Mouse (Mus musculus): Measurements from ENCODE around the gene Skor1. TPM values are rescaled to one million over a fixed set of nuclear protein-coding genes. Genes with fewer than 3 reads are reported as not detected.

Skor1 gene
- polyA plus RNA-seq, 1 experiment from 2014 or later, result not detected

GRCm38 (mm10) chr9:63147786-63148409 lies 863 bp downstream of the Skor1 start:
- no peak for TF ChIP-seq CTCF (IDR thresholded peaks at IDR 0.05; ENCODE audit: low read depth)
- no peak overlapping the region for H3K27ac ChIP-seq (ENCODE audit: low read depth)
- ATAC-seq (ENCODE audit: insufficient read depth), result no peak
- H3K4me1 ChIP-seq (ENCODE audit: insufficient read depth), result no peaks in the 10 kb centered on the region
- no peak overlapping the region for H3K9ac ChIP-seq
- H3K4me2 ChIP-seq, result no peak overlapping the region
- no peak for DNase-seq
- no peaks in the 10 kb centered on the region for H3K36me3 ChIP-seq (ENCODE audit: insufficient read depth)
- no peak overlapping the region; the same call in 1 of the 2 replicates for H3K4me3 ChIP-seq (ENCODE audit: low read depth, low read length)
- under 1% methylated on average over 14 of the region's 14 CpGs for WGBS
- peaks cover 100% of the 10 kb centered on the region for H3K27me3 ChIP-seq (ENCODE audit: insufficient read depth, low read length)
- no peaks in the 10 kb centered on the region for H3K9me3 ChIP-seq (ENCODE audit: low read depth, low read length)

GRCm38 (mm10) chr9:63147296-63147695 lies 1.5 kb downstream of the Skor1 start:
- 0% methylated on average over 9 of the region's 9 CpGs for WGBS
- no peak for DNase-seq
- Histone ChIP-seq H3K36me3 (ENCODE audit: insufficient read depth) (no peaks in the 10 kb centered on the region), H3K9me3 (ENCODE audit: low read depth, low read length) (no peaks in the 10 kb centered on the region), H3K27ac (ENCODE audit: low read depth) (no peak overlapping the region), H3K4me2 (peak overlapping the region; percentile 40; the same call in 1 of the 2 replicates), H3K4me3 (ENCODE audit: low read depth, low read length) (peak overlapping the region; percentile 22; the same call in 1 of the 2 replicates), H3K27me3 (ENCODE audit: insufficient read depth, low read length) (peaks cover 100% of the 10 kb centered on the region), H3K9ac (no peak overlapping the region), H3K4me1 (ENCODE audit: insufficient read depth) (no peaks in the 10 kb centered on the region)
- no peak for TF ChIP-seq CTCF (IDR thresholded peaks at IDR 0.05; ENCODE audit: low read depth)
- ATAC-seq (ENCODE audit: insufficient read depth), result no peak

- H3K9me3 ChIP-seq (ENCODE audit: low read depth, low read length), result no peaks in the 10 kb centered on the region
- peaks cover 100% of the 10 kb centered on the region for H3K27me3 ChIP-seq (ENCODE audit: insufficient read depth, low read length)
- no peaks in the 10 kb centered on the region for H3K4me1 ChIP-seq (ENCODE audit: insufficient read depth)
- peak overlapping the region; percentile 40 for H3K4me2 ChIP-seq
- ATAC-seq (ENCODE audit: insufficient read depth), result no peak
- no peak for TF ChIP-seq CTCF (IDR thresholded peaks at IDR 0.05; ENCODE audit: low read depth)
- no peak overlapping the region for H3K9ac ChIP-seq
- H3K27ac ChIP-seq (ENCODE audit: low read depth), result no peak overlapping the region
- peak overlapping the region; percentile 22 for H3K4me3 ChIP-seq (ENCODE audit: low read depth, low read length)
- DNase-seq, result no peak
- under 1% methylated on average over 20 of the region's 20 CpGs for WGBS
- no peaks in the 10 kb centered on the region for H3K36me3 ChIP-seq (ENCODE audit: insufficient read depth)
Observed at GRCm38 (mm10) chr9:63146856-63147274, 1.9 kb downstream of the Skor1 start.

- no peaks in the 10 kb centered on the region for H3K4me1 ChIP-seq (ENCODE audit: insufficient read depth)
- under 1% methylated on average over 46 of the region's 46 CpGs for WGBS
- peak overlapping the region; percentile 22 for H3K4me3 ChIP-seq (ENCODE audit: low read depth, low read length)
Observed at GRCm38 (mm10) chr9:63146126-63146855, 2.5 kb downstream of the Skor1 start.

GRCm38 (mm10) chr9:63145249-63146125 lies 3.3 kb downstream of the Skor1 start:
- Histone ChIP-seq H3K4me3 (ENCODE audit: low read depth, low read length) (peak overlapping the region; percentile 22), H3K9me3 (ENCODE audit: low read depth, low read length) (no peaks in the 10 kb centered on the region), H3K27me3 (ENCODE audit: insufficient read depth, low read length) (peaks cover 99% of the 10 kb centered on the region), H3K9ac (no peak overlapping the region), H3K36me3 (ENCODE audit: insufficient read depth) (no peaks in the 10 kb centered on the region), H3K4me1 (ENCODE audit: insufficient read depth) (no peaks in the 10 kb centered on the region), H3K27ac (ENCODE audit: low read depth) (no peak overlapping the region), H3K4me2 (peak overlapping the region; percentile 40)
- DNase-seq (no peak), ATAC-seq (ENCODE audit: insufficient read depth) (no peak)
- TF ChIP-seq CTCF (IDR thresholded peaks at IDR 0.05; ENCODE audit: low read depth), result no peak
- 1% methylated on average over 73 of the region's 73 CpGs for WGBS

More at GRCm38 (mm10) chr9:63146126-63146855, 2.5 kb downstream of the Skor1 start:
- no peak for TF ChIP-seq CTCF (IDR thresholded peaks at IDR 0.05; ENCODE audit: low read depth)
- Histone ChIP-seq H3K9ac (no peak overlapping the region), H3K36me3 (ENCODE audit: insufficient read depth) (no peaks in the 10 kb centered on the region), H3K27me3 (ENCODE audit: insufficient read depth, low read length) (peaks cover 100% of the 10 kb centered on the region), H3K4me2 (peak overlapping the region; percentile 40), H3K9me3 (ENCODE audit: low read depth, low read length) (no peaks in the 10 kb centered on the region), H3K27ac (ENCODE audit: low read depth) (no peak overlapping the region)
- DNase-seq (no peak), ATAC-seq (ENCODE audit: insufficient read depth) (no peak)

- DNase-seq (no peak), ATAC-seq (ENCODE audit: insufficient read depth) (no peak)
- Histone ChIP-seq H3K27me3 (ENCODE audit: insufficient read depth, low read length) (peaks cover 99% of the 10 kb centered on the region), H3K9me3 (ENCODE audit: low read depth, low read length) (no peaks in the 10 kb centered on the region), H3K4me2 (peak overlapping the region; percentile 40; the same call in 1 of the 2 replicates), H3K9ac (no peak overlapping the region), H3K4me3 (ENCODE audit: low read depth, low read length) (peak overlapping the region; percentile 22), H3K27ac (ENCODE audit: low read depth) (no peak overlapping the region), H3K4me1 (ENCODE audit: insufficient read depth) (no peaks in the 10 kb centered on the region), H3K36me3 (ENCODE audit: insufficient read depth) (no peaks in the 10 kb centered on the region)
- 1% methylated on average over 79 of the region's 80 CpGs for WGBS
- no peak for TF ChIP-seq CTCF (IDR thresholded peaks at IDR 0.05; ENCODE audit: low read depth)
Observed at GRCm38 (mm10) chr9:63144502-63145248, 4.1 kb downstream of the Skor1 start.
